Mouse (Mus musculus): Measurements from ENCODE around the gene Gm7544.

DNA sequence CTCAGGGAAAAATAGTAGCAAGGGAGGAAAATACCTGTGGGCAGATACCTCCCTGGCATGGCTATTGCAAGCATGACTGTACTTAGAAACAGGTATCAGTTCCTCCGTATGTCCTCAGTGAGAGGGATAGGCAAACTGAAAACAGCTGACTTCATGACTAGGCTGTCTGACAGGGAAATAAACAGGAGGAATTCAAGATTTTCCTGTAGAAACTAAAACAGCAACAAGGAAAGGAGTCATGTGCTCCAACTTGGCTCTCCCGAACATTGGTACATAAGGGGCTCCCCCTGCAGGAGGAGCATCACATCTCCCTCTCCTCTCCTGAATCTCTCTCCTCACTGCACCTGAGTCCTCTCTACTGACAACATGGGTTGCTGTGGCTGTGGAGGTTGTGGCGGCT, 42.8 kb downstream of the Gm7544 start, which contains the start of gene A030005L19Rik:
- no peak for TF ChIP-seq GABPA (IDR thresholded peaks at IDR 0.05; ENCODE audit: insufficient replicate concordance, low read depth, low read length)
- no peak for TF ChIP-seq POLR2AphosphoS2 (IDR thresholded peaks at IDR 0.05; ENCODE audit: low read depth, low read length)
- TF ChIP-seq POLR2A (IDR thresholded peaks at IDR 0.05; ENCODE audit: low read depth, low read length): no peak
- no peak for TF ChIP-seq ETS1 (conservative IDR thresholded peaks at IDR 0.05; ENCODE audit: low read depth, low read length)
- no peak for TF ChIP-seq SIN3A (IDR thresholded peaks at IDR 0.05; ENCODE audit: low read length)
- TF ChIP-seq NELFE (IDR thresholded peaks at IDR 0.05; ENCODE audit: low read depth, low read length): no peak
- peak in 1 of 2 experiments; percentile 29; a peak in 2 of 4 replicates for TF ChIP-seq CTCF (conservative IDR thresholded peaks at IDR 0.05 in 1 of 2, IDR thresholded peaks at IDR 0.05 in 1 of 2; ENCODE audit: low read depth in 2 of 2, low read length in 2 of 2)
- no peak for TF ChIP-seq NRF1 (IDR thresholded peaks at IDR 0.05; ENCODE audit: low read depth, low read length)
- TF ChIP-seq EP300 (IDR thresholded peaks at IDR 0.05; ENCODE audit: low read length): no peak
- no peak for TF ChIP-seq ELF1 (IDR thresholded peaks at IDR 0.05; ENCODE audit: low read depth, low read length)
- TF ChIP-seq ZNF384 (IDR thresholded peaks at IDR 0.05; ENCODE audit: low read depth, low read length): no peak

All from CH12.LX (cell line).